Mouse (Mus musculus) heart, embryonic 11.5 days (tissue): ENCODE results near the gene 2610028H24Rik. TPM values are rescaled to one million over a fixed set of nuclear protein-coding genes. Genes with fewer than 3 reads are reported as not detected.

Experiments used
- ATAC-seq: fragments of 200-750 bp; cut with Nextera tagmentation; replicated peaks from 2 replicates; pipeline ENCODE4 v1.8.0; 2017; ENCODE audit warnings: moderate library complexity; ENCODE audit not compliant: insufficient number of reproducible peaks, low FRiP score, low TSS enrichment
- H3K27ac ChIP-seq: fragments of 300-500 bp; sonication (generic); 2 replicates; pipeline ENCODE4 v1.5.1; 2014; ENCODE audit warnings: mild to moderate bottlenecking, low read depth, low read length
- H3K27me3 ChIP-seq: fragments of 300-500 bp; sonication (generic); 2 replicates; pipeline ENCODE4 v1.6.1; 2014; ENCODE audit warnings: mild to moderate bottlenecking, low read length, mixed read lengths; ENCODE audit not compliant: control insufficient read depth, insufficient read depth
- H3K36me3 ChIP-seq: fragments of 300-500 bp; sonication (generic); 2 replicates; pipeline ENCODE4 v1.6.1; 2014; ENCODE audit warnings: mild to moderate bottlenecking, low read length, moderate library complexity, mixed read lengths; ENCODE audit not compliant: control insufficient read depth, insufficient read depth
- H3K4me1 ChIP-seq: fragments of 300-500 bp; sonication (generic); 2 replicates; pipeline ENCODE4 v1.6.1; 2014; ENCODE audit warnings: low read length; ENCODE audit not compliant: control insufficient read depth, insufficient read depth
- H3K4me2 ChIP-seq: fragments of 300-500 bp; sonication (generic); 2 replicates; pipeline ENCODE4 v1.6.1; 2014; ENCODE audit warnings: mild to moderate bottlenecking, moderate library complexity
- H3K4me3 ChIP-seq: fragments of 300-500 bp; sonication (generic); 2 replicates; pipeline ENCODE4 v1.5.1; 2014; ENCODE audit warnings: low read depth, low read length
- H3K9ac ChIP-seq: fragments of 300-500 bp; sonication (generic); 2 replicates; pipeline ENCODE4 v1.6.1; 2014; ENCODE audit warnings: mild to moderate bottlenecking, low read depth, low read length, moderate library complexity
- H3K9me3 ChIP-seq: fragments of 300-500 bp; sonication (generic); replicated peaks from 2 replicates; pipeline ENCODE4 v1.6.1; 2016; ENCODE audit warnings: low read length; ENCODE audit not compliant: control insufficient read depth
- WGBS: fragments of 180-500 bp; shearing (Covaris S2); extraction: QIAGEN DNeasy Blood & Tissue Kit; methylation state at CpG from one replicate; pipeline ENCODE4 v1.1.7; 2014; ENCODE audit not compliant: insufficient replicate concordance; 5-methylcytosine and 5-hydroxymethylcytosine counted together
- polyA plus RNA-seq: library from polyadenylated mRNA; unstranded; fragments of >200 nt; fragmentation: Nextera tagmentation; extraction: Ambion mirVana; gene quantifications from 2 replicates; pipeline ENCODE4 v1.2.1, GENCODE M21; 2014

The 2610028H24Rik gene
- polyA plus RNA-seq, 1 experiment from 2014 or later: not detected

DNA sequence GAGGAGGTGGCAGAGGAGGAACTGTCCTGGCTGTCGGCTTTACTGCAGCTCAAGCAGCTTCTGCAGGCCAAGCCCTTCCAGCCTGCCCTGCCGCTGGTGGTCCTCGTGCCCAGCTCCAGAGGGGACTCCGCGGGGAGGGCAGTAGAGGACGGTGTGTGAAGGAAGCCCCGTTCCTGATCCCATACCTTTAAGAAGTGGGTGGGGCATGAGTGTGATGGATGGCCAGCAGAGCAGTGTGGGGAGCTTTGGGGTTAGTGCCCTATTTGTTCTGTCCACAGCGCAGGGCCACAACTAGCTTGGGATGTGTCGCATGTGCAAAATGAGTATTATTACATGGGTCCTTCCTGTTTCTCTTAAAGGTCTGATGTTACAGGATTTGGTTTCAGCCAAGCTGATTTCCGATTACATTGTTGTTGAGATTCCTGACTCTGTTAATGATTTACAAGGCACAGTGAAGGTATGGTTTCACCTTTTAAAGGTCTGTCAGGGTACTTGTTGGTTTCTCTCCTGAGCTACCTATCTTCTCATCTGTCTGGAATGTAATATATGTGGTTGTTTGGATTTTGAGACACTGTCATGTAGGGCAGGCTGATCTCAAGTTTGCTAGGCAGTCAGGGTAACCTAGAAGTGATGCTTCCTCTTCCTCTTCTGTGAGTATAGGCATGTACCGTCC is 55.5 kb downstream of the 2610028H24Rik start:
- Histone ChIP-seq H3K27ac (no peak overlapping the region), H3K4me1 (no peaks in the 10 kb centered on the region), H3K27me3 (no peaks in the 10 kb centered on the region), H3K4me2 (no peak overlapping the region), H3K9ac (no peak overlapping the region), H3K4me3 (no peak overlapping the region), H3K9me3 (no peaks in the 10 kb centered on the region), H3K36me3 (peaks cover 34% of the 10 kb centered on the region)
- no peak for ATAC-seq
- 90% methylated on average over 11 of the region's 11 CpGs for WGBS

DNA sequence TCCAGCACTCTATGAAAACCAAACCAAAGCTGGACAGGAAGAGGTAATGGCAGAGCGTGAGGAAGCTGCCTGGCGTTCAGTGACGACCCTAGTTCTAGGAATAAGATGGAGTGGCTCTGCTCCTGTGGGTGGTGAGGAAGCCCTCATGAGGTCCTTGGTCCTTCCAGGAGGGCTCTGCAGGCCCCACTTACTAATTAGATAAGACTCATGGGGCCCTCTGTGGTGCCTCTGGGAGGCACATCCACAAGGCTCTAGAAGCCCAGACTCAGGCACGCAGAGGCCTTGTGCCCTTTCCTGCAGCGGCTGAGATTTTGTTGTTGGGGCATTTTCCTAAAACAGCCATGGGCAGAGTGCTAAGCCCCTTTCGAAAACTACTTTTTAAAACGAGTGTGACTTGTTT is 57.0 kb downstream of the 2610028H24Rik start:
- Histone ChIP-seq H3K27ac (no peak overlapping the region), H3K27me3 (no peaks in the 10 kb centered on the region), H3K9ac (no peak overlapping the region), H3K9me3 (no peaks in the 10 kb centered on the region), H3K4me1 (no peaks in the 10 kb centered on the region), H3K4me2 (no peak overlapping the region), H3K36me3 (peaks cover 26% of the 10 kb centered on the region), H3K4me3 (no peak overlapping the region)
- ATAC-seq: no peak
- 85% methylated on average over 7 of the region's 7 CpGs for WGBS

Other genes starting within 250 kb of the 2610028H24Rik start
- gene Prmt2, start 211.2 kb upstream of the 2610028H24Rik start, polyA plus RNA-seq: 62.6 and 66.3 TPM in 2 replicates
- gene S100b, start 195.2 kb upstream of the 2610028H24Rik start, polyA plus RNA-seq: 0.39 and 0.44 TPM in 2 replicates
- gene Dip2a, start 103.8 kb upstream of the 2610028H24Rik start, polyA plus RNA-seq: 5.6 and 5.7 TPM in 2 replicates
- not detected in 2 replicates for gene AC141477.1, start 8.6 kb upstream of the 2610028H24Rik start, polyA plus RNA-seq
- gene Pcnt, start 6.3 kb upstream of the 2610028H24Rik start, polyA plus RNA-seq: 11.8 and 12.5 TPM in 2 replicates
- gene Mcm3ap, start 19.8 kb downstream of the 2610028H24Rik start, polyA plus RNA-seq: 34.2 and 51.2 TPM in 2 replicates
- 4.6 and 5.2 TPM in 2 replicates for gene Ybey, start 20.0 kb downstream of the 2610028H24Rik start, polyA plus RNA-seq
- gene Lss, start 82.5 kb downstream of the 2610028H24Rik start, polyA plus RNA-seq: 14.0 and 15.1 TPM in 2 replicates
- not detected in 2 replicates for gene Spatc1l, start 113.2 kb downstream of the 2610028H24Rik start, polyA plus RNA-seq
- gene Ftcd, start 126.6 kb downstream of the 2610028H24Rik start, polyA plus RNA-seq: 1.9 and 3.4 TPM in 2 replicates
- 11.6 and 16.3 TPM in 2 replicates for gene Col6a2, start 174.5 kb downstream of the 2610028H24Rik start, polyA plus RNA-seq